Mouse (Mus musculus) embryonic fibroblast, embryonic 13.5 days (primary cell): Measurements from ENCODE around the gene Abcc4. TPM values are rescaled to one million over a fixed set of nuclear protein-coding genes. Genes with fewer than 3 reads are reported as not detected.

ENCODE experiments used
- H3K27ac ChIP-seq: 2 replicates; pipeline ENCODE4 v1.5.1; 2012; ENCODE audit warnings: low read length, control low read depth, inconsistent platforms; ENCODE audit not compliant: insufficient read depth
- H3K4me1 ChIP-seq: 2 replicates; pipeline ENCODE4 v1.6.1; 2011; ENCODE audit warnings: low read length; ENCODE audit not compliant: control insufficient read depth, insufficient read depth
- H3K4me3 ChIP-seq: 2 replicates; pipeline ENCODE4 v1.5.1; 2011; ENCODE audit warnings: mild to moderate bottlenecking, control low read depth, low read length; ENCODE audit not compliant: insufficient read depth
- CTCF ChIP-seq: IDR thresholded peaks from 2 replicates; pipeline ENCODE4 v1.5.1; 2011; ENCODE audit warnings: mild to moderate bottlenecking, control low read depth, low read length, moderate library complexity, borderline replicate concordance; ENCODE audit not compliant: insufficient read depth
- POLR2A ChIP-seq: IDR thresholded peaks from 2 replicates; pipeline ENCODE4 v1.6.1; 2011; ENCODE audit warnings: low read depth, mild to moderate bottlenecking, control low read depth, low read length, moderate library complexity
- polyA plus RNA-seq: library from polyadenylated mRNA; stranded (reverse); fragments of >200 nt; gene quantifications from 2 replicates; pipeline ENCODE4 v1.2.4, GENCODE M21; 2011; ENCODE audit warnings: low read depth; ENCODE audit not compliant: missing spikeins, insufficient read length

Gene Abcc4
- polyA plus RNA-seq, 1 experiment, result 9.5 TPM

DNA sequence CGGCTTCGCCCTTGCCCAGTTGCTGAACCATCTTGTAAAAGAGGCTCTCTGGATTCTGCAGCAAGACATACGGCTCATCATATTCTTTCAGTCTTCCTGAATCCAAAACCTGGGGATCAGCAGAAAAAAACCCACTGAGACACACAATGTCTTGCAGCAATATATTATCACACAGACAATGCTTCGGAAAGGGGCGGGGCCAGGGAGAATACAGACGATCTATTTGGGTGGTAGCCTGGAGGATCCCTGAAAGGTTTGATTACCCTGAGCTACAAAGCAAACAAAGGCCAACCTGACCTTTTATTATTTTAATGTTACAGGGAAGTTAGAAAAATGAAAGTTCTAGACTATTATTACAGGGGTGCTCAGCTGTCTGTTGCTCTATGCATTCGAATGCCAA lies 215.5 kb downstream of the Abcc4 start:
- Histone ChIP-seq H3K4me3 (no peak overlapping the region), H3K4me1 (no peaks in the 10 kb centered on the region), H3K27ac (no peak overlapping the region)
- no peak for TF ChIP-seq CTCF
- TF ChIP-seq POLR2A, result no peak

DNA sequence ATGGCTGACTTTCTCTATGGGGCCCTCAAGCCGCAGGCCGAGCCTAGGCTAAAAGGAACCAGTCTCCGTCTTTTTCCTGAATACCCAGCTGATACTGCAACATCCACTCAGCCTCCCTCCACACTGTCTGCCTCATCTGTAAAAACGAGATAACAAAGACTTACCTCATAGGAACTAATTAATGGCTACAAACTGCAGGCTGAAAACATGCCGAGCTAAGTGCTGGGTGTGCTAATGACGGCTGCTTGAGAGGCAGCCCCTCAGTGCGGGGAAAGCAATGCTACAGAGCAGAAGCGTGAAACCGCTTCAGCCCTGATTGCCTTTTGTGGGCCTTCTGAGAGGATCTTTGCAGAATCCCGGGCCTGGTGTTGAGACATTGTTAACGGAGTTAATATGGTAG lies 219.7 kb downstream of the Abcc4 start:
- no peaks in the 10 kb centered on the region for H3K4me1 ChIP-seq
- no peak for TF ChIP-seq CTCF
- TF ChIP-seq POLR2A, result no peak
- no peak overlapping the region for H3K4me3 ChIP-seq
- no peak overlapping the region for H3K27ac ChIP-seq

DNA sequence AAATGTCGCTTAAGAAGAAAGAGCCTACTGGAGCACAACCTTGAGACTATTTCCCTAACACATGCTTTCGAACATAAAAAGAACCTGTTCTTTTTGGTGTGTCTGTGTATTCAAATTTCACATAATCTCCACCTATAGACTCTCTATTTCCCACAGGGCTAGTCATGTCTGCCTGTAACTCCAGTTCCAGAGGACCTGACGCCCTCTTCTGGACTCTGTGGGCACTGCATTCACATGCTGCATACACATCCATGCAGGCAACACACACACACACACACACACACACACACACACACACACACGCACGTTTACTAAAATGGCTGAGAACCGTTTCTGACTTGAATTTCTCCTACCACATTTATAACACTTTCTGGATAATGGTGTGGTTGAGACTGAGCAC lies 220.4 kb downstream of the Abcc4 start:
- TF ChIP-seq CTCF (no peak), POLR2A (no peak)
- Histone ChIP-seq H3K4me1 (no peaks in the 10 kb centered on the region), H3K4me3 (no peak overlapping the region), H3K27ac (no peak overlapping the region)

GRCm38 (mm10) chr14:118482320-118482719 lies 223.7 kb downstream of the Abcc4 start:
- no peak for TF ChIP-seq CTCF
- TF ChIP-seq POLR2A, result no peak
- Histone ChIP-seq H3K4me3 (no peak overlapping the region), H3K4me1 (no peaks in the 10 kb centered on the region), H3K27ac (no peak overlapping the region)

GRCm38 (mm10) chr14:118481779-118482178 lies 224.2 kb downstream of the Abcc4 start:
- Histone ChIP-seq H3K27ac (no peak overlapping the region), H3K4me1 (no peaks in the 10 kb centered on the region), H3K4me3 (no peak overlapping the region)
- TF ChIP-seq POLR2A (no peak), CTCF (no peak)

DNA sequence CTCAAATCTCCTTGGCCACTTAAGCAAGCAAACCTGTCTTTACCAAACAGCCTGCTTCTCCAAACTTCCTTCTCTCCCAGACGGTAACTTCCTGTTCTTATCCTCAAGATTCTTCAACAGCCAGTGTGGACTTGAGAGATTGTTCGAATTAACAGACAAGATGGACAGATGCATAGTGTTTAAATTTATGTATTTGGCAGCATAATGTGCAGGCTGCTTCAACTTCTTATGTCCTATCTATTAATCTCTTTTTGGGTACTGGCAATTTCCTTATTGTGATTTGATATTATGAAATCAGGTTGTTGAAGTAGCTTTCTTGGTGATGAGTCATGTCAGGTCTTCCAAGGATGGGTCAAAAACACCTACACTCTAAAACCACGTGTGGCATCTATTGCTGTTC lies 229.7 kb downstream of the Abcc4 start:
- TF ChIP-seq POLR2A (no peak), CTCF (no peak)
- no peaks in the 10 kb centered on the region for H3K4me1 ChIP-seq
- H3K27ac ChIP-seq, result no peak overlapping the region
- no peak overlapping the region for H3K4me3 ChIP-seq

- H3K4me1 ChIP-seq, result no peaks in the 10 kb centered on the region
- H3K4me3 ChIP-seq, result no peak overlapping the region
- TF ChIP-seq CTCF, result no peak
- TF ChIP-seq POLR2A, result no peak
- no peak overlapping the region for H3K27ac ChIP-seq
Observed at GRCm38 (mm10) chr14:118475100-118475454, 230.9 kb downstream of the Abcc4 start.

- no peaks in the 10 kb centered on the region for H3K4me1 ChIP-seq
- peak overlapping the region; percentile 38 for H3K4me3 ChIP-seq
- TF ChIP-seq CTCF (no peak), POLR2A (no peak)
- no peak overlapping the region for H3K27ac ChIP-seq
Observed at GRCm38 (mm10) chr14:118474226-118475099, 231.6 kb downstream of the Abcc4 start.

GRCm38 (mm10) chr14:118473831-118474193 lies 232.2 kb downstream of the Abcc4 start:
- no peaks in the 10 kb centered on the region for H3K4me1 ChIP-seq
- TF ChIP-seq POLR2A (no peak), CTCF (no peak)
- H3K4me3 ChIP-seq, result peak overlapping the region; percentile 38
- no peak overlapping the region for H3K27ac ChIP-seq

DNA sequence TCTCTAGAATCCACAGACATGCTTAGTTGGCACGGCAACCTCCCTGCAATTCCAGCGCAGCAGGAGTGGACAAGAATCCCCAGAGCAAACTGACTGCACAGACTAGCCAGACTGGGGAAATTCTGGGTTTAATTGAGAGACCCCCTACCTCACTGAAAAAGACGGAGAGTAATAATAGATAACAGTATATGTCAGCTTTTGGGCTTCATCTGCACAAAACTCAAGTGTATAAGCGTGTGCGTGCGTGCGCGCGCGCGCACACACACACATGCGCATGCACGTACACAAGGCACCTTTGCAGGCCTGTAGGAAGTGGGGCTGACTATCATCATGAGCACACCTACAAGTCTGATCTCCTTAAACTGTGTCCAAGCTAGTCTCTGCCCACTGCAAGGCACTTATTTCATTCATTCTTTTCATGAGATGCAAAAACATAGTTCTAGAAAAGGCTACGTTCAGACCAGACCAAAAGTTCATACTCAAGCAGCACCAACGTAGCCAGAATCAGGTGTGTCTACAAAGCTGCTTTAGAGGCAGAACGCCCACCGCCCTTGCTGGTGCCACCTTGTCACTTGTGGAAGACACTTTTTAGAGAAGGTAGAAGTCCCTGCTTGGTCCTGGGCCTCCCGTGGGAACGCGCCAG lies 232.7 kb downstream of the Abcc4 start:
- Histone ChIP-seq H3K4me3 (peak overlapping the region; percentile 38), H3K4me1 (no peaks in the 10 kb centered on the region), H3K27ac (no peak overlapping the region)

More for the DNA sequence above, 232.7 kb downstream of the Abcc4 start:
- TF ChIP-seq CTCF (no peak), POLR2A (no peak)
